Mouse (Mus musculus) T-cell, adult 66 days (primary cell): ENCODE data around the gene Fam161b. TPM values are rescaled to one million over a fixed set of nuclear protein-coding genes. Genes with fewer than 3 reads are reported as not detected.

Experiments
- total RNA-seq, 2 experiments: library from RNA; stranded (reverse); gene quantifications; 3 replicates in 1 of 2; 4 replicates in 1 of 2; pipeline ENCODE4 v1.2.4; 2023

Fam161b gene
- total RNA-seq: 1 to 10 TPM; 1.3 TPM

DNA sequence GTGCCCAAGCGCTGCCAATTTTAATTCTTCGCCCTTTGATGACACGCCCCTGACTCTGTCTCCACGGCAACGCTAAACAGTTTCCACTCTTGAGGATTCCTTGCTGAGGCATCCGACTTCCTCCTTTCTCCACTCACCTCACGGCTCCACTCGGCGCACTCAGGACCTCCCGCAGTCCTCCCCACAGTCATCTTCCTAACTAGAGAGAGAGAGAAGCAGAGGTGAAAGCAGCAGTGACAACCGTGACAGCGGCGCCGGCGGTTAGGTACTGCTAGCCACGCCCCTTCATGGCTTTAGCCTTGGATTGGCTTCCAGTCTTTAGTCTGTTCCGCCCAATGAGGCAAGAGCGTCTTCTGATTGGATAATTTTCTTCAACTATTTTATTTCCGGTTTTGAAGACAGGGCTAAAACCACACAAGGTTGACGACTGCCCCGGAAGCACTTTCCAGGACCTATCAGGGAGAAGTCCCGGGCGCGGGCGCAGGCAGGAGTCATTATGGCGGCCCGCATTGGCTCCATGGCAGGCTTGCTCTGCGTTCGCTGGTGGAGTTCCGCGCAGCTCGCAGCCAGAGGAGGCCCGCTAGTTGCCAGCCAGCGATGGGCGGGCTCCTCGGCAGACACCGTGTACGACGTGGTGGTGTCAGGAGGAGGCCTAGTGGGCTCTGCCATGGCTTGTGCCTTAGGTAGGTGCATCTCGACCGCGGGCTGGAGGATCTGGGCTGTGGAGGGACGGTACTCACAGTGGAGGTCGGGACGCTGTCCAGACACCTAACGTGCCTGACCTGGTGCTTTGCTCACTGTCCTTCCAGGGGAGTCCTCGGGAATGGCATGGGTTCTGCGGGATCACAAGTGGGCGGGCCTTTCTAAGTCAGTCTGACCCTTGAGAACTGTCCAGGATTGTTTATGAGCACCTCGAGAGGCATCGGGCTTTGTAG lies at the start of gene Fam161b, which contains the start of gene Coq6:
TSS of gene Fam161b (minus strand) at position 279 of the 935 bp plus-strand sequence.
TSS of gene Coq6 (plus strand) at position 103 of the 935 bp plus-strand sequence.

DNA sequence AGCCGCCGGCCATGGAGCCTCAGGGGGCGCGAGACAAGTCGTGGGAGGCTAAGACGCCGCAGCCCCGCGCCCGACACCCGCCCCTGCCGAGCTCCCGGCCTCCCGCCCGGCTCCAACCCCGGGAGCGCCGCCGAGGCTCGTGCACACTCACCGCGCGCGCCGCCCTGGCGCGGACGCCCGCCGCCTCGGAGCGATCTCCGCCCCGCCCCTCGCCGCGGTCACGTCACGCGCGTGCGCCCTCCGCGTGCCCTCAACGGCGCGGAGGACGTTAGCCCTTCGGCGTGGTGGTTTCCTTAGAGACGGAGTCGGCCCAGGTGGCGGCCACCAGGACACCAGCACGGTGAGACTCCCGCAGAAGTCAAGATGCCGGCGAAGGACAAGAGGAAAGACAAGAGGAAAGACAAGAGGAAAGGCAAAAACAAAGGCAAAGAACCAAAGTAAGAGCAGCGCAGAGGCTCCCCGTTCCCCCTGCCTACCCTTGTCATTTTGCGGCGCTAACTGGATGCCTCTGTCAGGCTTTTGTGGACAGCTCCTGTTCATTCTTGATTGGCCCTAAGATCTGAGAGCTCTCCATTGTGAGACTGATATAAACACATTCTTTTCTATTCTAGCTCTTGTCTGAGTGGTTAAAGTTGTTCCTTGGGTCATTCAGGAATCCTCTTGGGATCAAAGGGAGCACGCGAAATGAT lies 47.3 kb upstream of the Fam161b start, which contains the start of the genes Entpd5 and Bbof1:
TSS of gene Entpd5 (minus strand) at position 211 of the 689 bp plus-strand sequence.
TSS of gene Bbof1 (plus strand) at position 253 of the 689 bp plus-strand sequence.

DNA sequence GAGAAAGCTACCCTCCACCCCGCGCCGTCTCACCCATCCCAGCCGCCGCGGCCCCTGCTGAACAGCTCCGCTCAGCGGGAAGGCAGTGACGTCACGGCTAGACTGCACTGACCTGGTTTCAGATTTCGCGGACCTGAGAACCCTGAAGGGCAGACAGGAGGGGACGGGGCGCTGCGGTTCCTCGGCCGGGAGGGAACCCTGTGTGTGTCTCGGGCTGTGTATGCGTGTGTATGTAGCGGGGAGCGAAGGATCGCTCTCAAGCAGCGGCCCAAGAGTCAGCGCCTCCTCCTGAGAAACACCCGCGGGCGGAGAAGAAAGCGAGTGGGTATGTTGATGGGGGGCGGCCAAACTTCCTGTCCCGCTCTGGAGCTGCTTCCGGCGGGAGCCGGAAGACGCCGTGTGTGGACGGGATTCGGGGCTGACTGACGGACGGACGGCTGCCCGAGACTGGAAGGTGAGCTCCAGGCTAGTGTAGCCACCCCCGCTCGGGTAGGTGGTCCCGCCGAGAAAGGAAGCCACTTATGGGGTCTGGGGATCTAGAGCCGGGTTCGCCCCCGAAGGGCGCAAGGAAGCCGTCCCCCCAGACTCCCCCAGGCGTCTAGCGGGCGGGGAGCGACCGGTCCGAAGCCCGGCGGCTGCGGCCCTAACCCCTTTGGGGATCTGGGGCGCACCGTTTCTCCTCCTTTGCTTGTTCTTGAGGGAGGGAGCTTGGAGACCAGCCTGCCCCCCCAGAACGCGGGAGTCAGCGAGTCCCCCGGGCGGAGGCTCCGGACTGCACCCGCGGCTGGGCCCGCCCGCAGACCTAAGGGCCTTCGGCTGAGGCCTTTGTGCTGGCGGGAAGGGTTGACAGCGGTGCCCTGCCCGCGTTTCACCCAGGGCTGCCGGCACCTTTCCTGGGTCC lies 44.7 kb downstream of the Fam161b start, which contains the start of gene Zfp410:
TSS of gene Zfp410 (plus strand) at position 132 of the 901 bp plus-strand sequence.

Other genes with a start within 250 kb of the Fam161b start
- 1 to 10 TPM in 1 of 2 experiments, under 1 TPM in 1; 0.89 to 1.0 TPM for gene Dnal1, start 247.5 kb downstream of the Fam161b start, total RNA-seq
- gene Pnma1, start 213.3 kb downstream of the Fam161b start, total RNA-seq: 1 to 10 TPM; 8.5 to 9.0 TPM
- gene Elmsan1, start 143.0 kb downstream of the Fam161b start, total RNA-seq: 10 to 100 TPM; 90.8 to 95.5 TPM
- gene Ptgr2, start 76.6 kb downstream of the Fam161b start, total RNA-seq: 10 to 100 TPM; 17.4 to 19.6 TPM
- 10 to 100 TPM; 71.7 to 81.9 TPM for gene Zfp410, start 45.0 kb downstream of the Fam161b start, total RNA-seq
- 10 to 100 TPM; 22.9 to 23.9 TPM for gene Coq6, start 176 bp downstream of the Fam161b start, total RNA-seq
- gene Entpd5, start 47.2 kb upstream of the Fam161b start, total RNA-seq: 10 to 100 TPM; 40.1 to 47.5 TPM
- 1 to 10 TPM; 1.5 to 1.9 TPM for gene Bbof1, start 47.2 kb upstream of the Fam161b start, total RNA-seq
- gene Rnf113a2, start 55.4 kb upstream of the Fam161b start, total RNA-seq: 10 to 100 TPM; 34.9 to 37.8 TPM
- gene Aldh6a1, start 89.2 kb upstream of the Fam161b start, total RNA-seq: 10 to 100 TPM; 10.8 to 12.8 TPM
- 10 to 100 TPM; 18.6 to 19.0 TPM for gene Lin52, start 89.6 kb upstream of the Fam161b start, total RNA-seq
- not detected for gene Vsx2, start 207.9 kb upstream of the Fam161b start, total RNA-seq